Mouse (Mus musculus): ENCODE measurements around the gene Simc1.

Gene Simc1

GRCm38 (mm10) chr13:54582860-54583259, 79.3 kb downstream of the Simc1 start:
- DNase-seq (ENCODE audit: low spot score in 2 of 2): no peak

- no peak for DNase-seq (ENCODE audit: low spot score in 2 of 2)
These were observed 82.3 kb downstream of the Simc1 start for GRCm38 (mm10) chr13:54585831-54586230.

GRCm38 (mm10) chr13:54589414-54589995, 85.9 kb downstream of the Simc1 start:
- DNase-seq (ENCODE audit: low spot score in 2 of 2): no peak

GRCm38 (mm10) chr13:54589996-54590951, 86.7 kb downstream of the Simc1 start, which contains the start of the genes Nop16 and Higd2a:
Gene Nop16 (minus strand): TSS chr13:54590090.
Gene Higd2a (plus strand): TSS chr13:54590207.
- peak; percentile 91 to 93 for DNase-seq (ENCODE audit: low spot score in 2 of 2)

DNA sequence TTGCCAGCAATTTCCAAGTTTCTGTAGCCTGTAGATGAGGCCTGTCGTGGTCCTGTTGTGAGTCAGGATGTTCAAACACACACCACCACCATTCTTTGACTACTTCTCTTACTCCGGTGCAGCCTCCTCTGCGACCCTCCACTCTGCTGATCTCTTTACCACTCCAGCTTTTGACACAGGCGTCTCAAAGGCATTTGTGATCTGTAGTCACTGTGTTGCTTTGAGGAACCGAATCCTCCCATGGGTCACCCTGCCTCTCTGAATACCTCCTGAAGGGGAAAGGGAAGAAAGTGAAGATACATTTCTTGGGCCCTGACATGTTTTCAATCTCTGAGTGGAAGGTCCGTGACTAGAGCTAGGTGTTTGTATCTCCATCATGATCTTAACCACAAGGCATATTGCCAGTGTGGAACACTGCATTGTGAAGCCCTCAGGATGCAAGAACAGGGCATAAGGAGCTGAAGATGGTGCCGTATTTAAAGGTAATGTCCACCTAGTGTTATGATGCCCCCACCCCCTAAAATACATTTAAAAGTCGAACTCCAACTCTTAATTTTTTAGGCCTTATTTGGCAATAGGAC, 88.3 kb downstream of the Simc1 start:
- no peak for DNase-seq (ENCODE audit: low spot score in 2 of 2)

DNA sequence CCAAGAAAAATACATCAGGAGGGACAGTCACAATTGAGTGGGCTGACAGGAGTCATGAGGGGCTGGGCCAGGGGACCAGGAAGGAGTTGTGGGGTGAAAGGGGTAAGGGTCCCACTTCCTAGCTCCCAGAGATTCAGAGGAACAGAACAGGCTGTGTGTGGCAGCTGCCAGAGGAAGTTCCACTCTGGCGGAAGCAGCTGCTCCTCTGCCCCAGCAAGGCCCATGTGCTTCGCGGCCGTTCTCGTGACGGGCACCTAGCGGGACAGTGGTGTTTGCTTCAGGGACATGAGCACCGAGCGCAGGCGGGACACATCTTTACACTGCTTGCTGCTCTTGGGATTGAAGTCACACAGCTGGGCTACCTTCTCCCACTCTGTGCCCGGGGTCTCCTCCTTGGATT, 90.0 kb downstream of the Simc1 start:
- no peak for DNase-seq (ENCODE audit: low spot score in 2 of 2)

DNA sequence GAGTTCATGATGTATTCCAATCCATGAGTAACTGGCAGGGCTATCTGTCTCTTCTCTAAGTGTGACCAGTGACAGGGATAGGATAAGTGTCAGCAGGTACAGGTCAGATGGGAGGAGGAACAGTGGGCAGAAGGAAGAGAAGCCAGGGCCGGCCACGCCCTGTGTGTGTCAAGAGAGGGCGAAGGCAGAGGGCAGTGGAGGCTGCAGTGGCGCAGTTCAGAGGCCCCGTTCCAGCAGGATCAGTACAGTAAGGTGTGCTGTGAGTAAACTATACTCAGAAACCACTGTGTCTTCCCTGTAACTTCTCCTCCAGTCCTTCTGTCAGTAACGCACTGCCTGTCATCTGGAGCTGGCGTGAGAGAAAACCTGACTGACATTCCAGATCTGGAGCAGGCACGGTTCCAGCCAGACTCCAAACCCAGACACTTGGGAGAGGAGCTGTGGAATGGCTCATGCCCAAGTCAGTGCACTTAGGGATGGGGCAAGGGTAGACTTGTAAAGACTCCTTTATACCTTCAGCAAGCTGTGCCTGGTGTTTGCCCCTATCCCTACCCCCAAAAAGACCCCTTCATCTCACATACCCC, 92.6 kb downstream of the Simc1 start:
- DNase-seq (ENCODE audit: low spot score in 2 of 2): no peak

DNA sequence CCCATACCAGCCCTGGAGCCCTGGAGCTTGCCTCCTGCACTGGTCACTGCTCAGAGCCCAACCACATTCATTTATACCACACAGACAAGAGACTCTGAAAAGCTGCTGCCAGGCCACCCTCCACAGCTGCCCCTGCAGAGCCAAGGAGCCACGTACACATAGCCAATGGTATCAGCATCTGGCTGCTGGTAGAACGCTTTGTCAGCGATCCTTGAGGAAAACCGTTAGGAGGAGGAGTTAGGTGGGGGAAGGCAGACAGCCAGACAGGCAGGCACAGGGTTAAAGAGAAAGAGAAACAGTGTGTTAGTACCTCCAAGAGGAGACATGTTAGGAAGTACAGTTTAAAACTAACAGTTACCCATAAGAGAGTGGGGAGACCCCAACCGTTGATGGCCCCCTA, 93.3 kb downstream of the Simc1 start:
- no peak for DNase-seq (ENCODE audit: low spot score in 2 of 2)

DNA sequence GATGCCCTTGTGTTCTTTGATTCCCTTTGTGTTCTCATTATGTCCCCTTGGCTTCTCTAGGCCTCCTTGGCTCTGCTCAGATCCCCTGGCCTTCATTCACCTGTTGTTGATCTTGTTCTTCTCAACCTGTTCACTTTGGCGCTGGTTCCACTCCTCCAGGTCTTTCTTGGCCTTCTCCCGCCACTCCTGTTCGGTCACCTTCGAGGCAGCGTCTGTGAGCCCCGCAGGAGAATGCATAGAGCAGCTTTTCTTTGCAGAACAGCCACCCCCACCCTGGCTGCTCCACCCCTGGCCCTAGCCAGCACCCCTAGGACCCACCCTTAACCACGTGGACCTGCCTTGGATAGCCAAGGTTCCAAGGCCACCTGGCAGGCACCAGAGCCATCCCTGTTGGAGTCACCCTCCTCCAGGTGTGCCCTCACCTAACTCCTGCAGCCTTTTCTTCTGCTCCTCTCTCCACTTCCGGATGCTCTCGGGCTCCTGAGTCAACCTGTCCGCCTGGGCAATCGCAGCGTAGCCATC, 95.1 kb downstream of the Simc1 start:
- DNase-seq (ENCODE audit: low spot score in 2 of 2): no peak
